20 mouse cellular contexts compared by ENCODE assay signal in the genomic region with DNA sequence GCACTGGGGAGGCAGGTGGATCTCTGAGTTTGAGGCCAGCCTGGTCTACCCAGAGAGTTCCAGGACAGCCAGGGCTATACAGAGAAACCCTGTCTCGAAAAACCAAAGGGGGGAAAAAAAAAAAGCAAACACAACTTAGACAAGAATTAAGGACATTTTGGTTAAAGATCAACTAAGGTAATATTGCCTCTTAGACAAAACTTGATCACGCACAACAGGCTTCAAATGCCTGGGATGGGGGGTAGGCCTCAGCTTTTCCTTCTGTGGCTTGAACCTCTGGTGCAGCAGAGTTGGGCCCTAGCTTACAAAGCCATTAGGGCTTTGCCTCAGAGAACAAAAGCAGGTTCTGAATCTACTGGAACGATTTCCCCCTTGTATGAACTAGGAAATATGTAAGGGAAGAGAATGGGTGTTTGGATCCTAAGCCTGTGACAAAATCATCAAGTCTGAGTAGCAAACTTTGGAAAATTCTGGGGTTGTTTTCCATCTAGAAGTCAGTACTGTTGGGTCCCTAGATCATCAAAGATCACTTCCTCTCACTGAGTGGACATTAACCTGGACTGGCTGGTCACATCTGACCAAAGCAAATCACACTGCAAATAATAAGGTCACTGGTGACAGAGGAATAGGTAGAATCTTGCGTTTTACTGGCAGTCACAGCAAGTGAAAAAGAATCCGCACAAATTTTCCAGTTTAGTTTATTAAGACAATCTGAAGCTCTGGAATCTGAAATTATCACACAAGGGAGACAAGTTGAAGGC. TPM values are rescaled to one million over a fixed set of nuclear protein-coding genes. Genes with fewer than 3 reads are reported as not detected.
DNase-seq lines count a peak whose midpoint lies in the region; ATAC-seq lines count a peak whose summit lies in the region.
"Had no signal": no experiment of that assay in that cellular context is flagged by ENCODE, and none has a peak within 500 bp of the region (broad histone marks: within the 10 kb centered on the region; RNA-seq: fewer than 3 reads in every experiment).

No protein-coding gene starts in this region.

- no peaks in the 10 kb centered on the region for H3K9me3 ChIP-seq in liver, embryonic 12.5 days (replicated peaks)
- no peaks in the 10 kb centered on the region for H3K9me3 ChIP-seq in liver, embryonic 11.5 days (ENCODE audit: control insufficient read depth, low read length)
- no peaks in the 10 kb centered on the region for H3K9me3 ChIP-seq in liver, embryonic 15.5 days (replicated peaks)
- H3K9me3 ChIP-seq: embryonic facial prominence, embryonic 15.5 days; forebrain, embryonic 10.5 days; heart, embryonic 12.5 days; hindbrain, embryonic 10.5 days had no signal

- H3K9ac ChIP-seq in liver, embryonic 12.5 days: no peak overlapping the region
- no peak overlapping the region for H3K9ac ChIP-seq in liver, embryonic 11.5 days (ENCODE audit: low read depth, low read length)
- no peak overlapping the region for H3K9ac ChIP-seq in liver, embryonic 15.5 days
- H3K9ac ChIP-seq: embryonic facial prominence, embryonic 15.5 days; heart, embryonic 12.5 days; hindbrain, embryonic 14.5 days had no signal

- no peak overlapping the region for H3K4me2 ChIP-seq in liver, embryonic 12.5 days
- no peak overlapping the region for H3K4me2 ChIP-seq in liver, embryonic 11.5 days
- H3K4me2 ChIP-seq in liver, embryonic 15.5 days: no peak overlapping the region
- H3K4me2 ChIP-seq: embryonic facial prominence, embryonic 15.5 days; heart, embryonic 12.5 days; hindbrain, embryonic 14.5 days had no signal

- 70% methylated on average over 5 of the region's 5 CpGs for WGBS in liver, embryonic 12.5 days (ENCODE audit: insufficient replicate concordance)
- 78% methylated on average over 5 of the region's 5 CpGs for WGBS in liver, embryonic 11.5 days
- 60% methylated on average over 5 of the region's 5 CpGs for whole genome bisulfite sequencing in liver, embryonic 15.5 days (ENCODE audit: insufficient replicate concordance)

- no peak overlapping the region for H3K4me3 ChIP-seq in liver, embryonic 12.5 days
- no peak overlapping the region for H3K4me3 ChIP-seq in liver, embryonic 11.5 days (ENCODE audit: low read depth, low read length)
- no peak overlapping the region for H3K4me3 ChIP-seq in liver, embryonic 15.5 days (replicated peaks)
- H3K4me3 ChIP-seq: embryonic facial prominence, embryonic 15.5 days; erythroblast, embryonic 14.5 days; forebrain, embryonic 10.5 days; heart, adult 2 months; heart, embryonic 12.5 days; hindbrain, embryonic 10.5 days had no signal

- H3K36me3 ChIP-seq in liver, embryonic 12.5 days: no peaks in the 10 kb centered on the region
- no peaks in the 10 kb centered on the region for H3K36me3 ChIP-seq in liver, embryonic 11.5 days (ENCODE audit: control insufficient read depth, insufficient read depth, low read length)
- no peaks in the 10 kb centered on the region for H3K36me3 ChIP-seq in liver, embryonic 15.5 days (replicated peaks)
- H3K36me3 ChIP-seq: embryonic facial prominence, embryonic 15.5 days; forebrain, embryonic 10.5 days; heart, embryonic 12.5 days; hindbrain, embryonic 10.5 days had no signal

- no peaks in the 10 kb centered on the region; the same call in 1 of the 2 replicates for H3K4me1 ChIP-seq in liver, embryonic 12.5 days
- no peaks in the 10 kb centered on the region for H3K4me1 ChIP-seq in liver, embryonic 11.5 days (replicated peaks; ENCODE audit: control insufficient read depth, insufficient read depth, low read length)
- H3K4me1 ChIP-seq in liver, embryonic 15.5 days (replicated peaks): peaks cover 7% of the 10 kb centered on the region
- H3K4me1 ChIP-seq: embryonic facial prominence, embryonic 15.5 days; forebrain, embryonic 10.5 days; hindbrain, embryonic 10.5 days had no signal

- ATAC-seq in liver, embryonic 12.5 days: no peak
- ATAC-seq in liver, embryonic 11.5 days (replicated peaks; ENCODE audit: low FRiP score): no peak
- ATAC-seq in liver, embryonic 15.5 days (ENCODE audit: insufficient read depth): 0 out of 2 replicates have a peak, but pooled peaks have one; percentile 46
- ATAC-seq: forebrain, embryonic 14.5 days had no signal

- H3K27me3 ChIP-seq in liver, embryonic 12.5 days (replicated peaks): no peaks in the 10 kb centered on the region
- no peaks in the 10 kb centered on the region for H3K27me3 ChIP-seq in liver, embryonic 11.5 days (replicated peaks; ENCODE audit: control insufficient read depth, insufficient read depth, low read length)
- no peaks in the 10 kb centered on the region for H3K27me3 ChIP-seq in liver, embryonic 15.5 days
- H3K27me3 ChIP-seq: embryonic facial prominence, embryonic 15.5 days; heart, embryonic 12.5 days had no signal

- peak overlapping the region; percentile 51; the same call in 1 of the 2 replicates for H3K27ac ChIP-seq in liver, embryonic 12.5 days
- H3K27ac ChIP-seq in liver, embryonic 11.5 days (ENCODE audit: low read depth, low read length): no peak overlapping the region
- H3K27ac ChIP-seq in liver, embryonic 15.5 days (replicated peaks): peak overlapping the region; percentile 46
- H3K27ac ChIP-seq: embryonic facial prominence, embryonic 15.5 days; forebrain, embryonic 10.5 days; heart, adult 2 months; hindbrain, embryonic 10.5 days; hindbrain, embryonic 14.5 days had no signal

- DNase-seq in kidney, adult 9 months: peak; percentile 51
- DNase-seq in kidney, postnatal 10 days: no peak
- no peak for DNase-seq in liver, embryonic 11.5 days (ENCODE audit: low spot score)
- DNase-seq in spleen, postnatal 36 days (ENCODE audit: low spot score in 2 of 2): no peak
- DNase-seq in embryo, embryonic 9.5 days (ENCODE audit: extremely low spot score): no peak
- DNase-seq: adrenal gland, adult 2 months; adrenal gland, postnatal 25 days; cerebellum, adult 2 months; cerebellum, postnatal 10 days; gastrocnemius, postnatal 10 days; heart, adult 2 months had no signal

RNA-seq across cellular contexts. Expression of a gene that starts 6.5 kb away (rescaled TPM):
- polyA plus RNA-seq in liver, embryonic 12.5 days (2016; fragmentation: Nextera tagmentation; extraction: Ambion mirVana): 235 and 238 TPM in 2 replicates
- polyA plus RNA-seq in liver, embryonic 11.5 days (2014; fragmentation: Nextera tagmentation; extraction: Ambion mirVana): 345 and 405 TPM in 2 replicates
- polyA plus RNA-seq in liver, embryonic 15.5 days (2015; fragmentation: Nextera tagmentation; extraction: Ambion mirVana): 110 and 112 TPM in 2 replicates

RNA-seq across cellular contexts. Expression of a gene that starts 42.9 kb away (rescaled TPM):
- 35.0 and 35.3 TPM in 2 replicates for polyA plus RNA-seq in liver, embryonic 12.5 days (2016; fragmentation: Nextera tagmentation; extraction: Ambion mirVana)
- 55.1 and 58.8 TPM in 2 replicates for polyA plus RNA-seq in liver, embryonic 11.5 days (2014; fragmentation: Nextera tagmentation; extraction: Ambion mirVana)
- 12.9 and 13.0 TPM in 2 replicates for polyA plus RNA-seq in liver, embryonic 15.5 days (2015; fragmentation: Nextera tagmentation; extraction: Ambion mirVana)
